Mouse (Mus musculus) CH12.LX (cell line): ENCODE results near the gene Clcn2. TPM values are rescaled to one million over a fixed set of nuclear protein-coding genes. Genes with fewer than 3 reads are reported as not detected.

Experiments
- DNase-seq: peaks from one replicate; pipeline ENCODE4 v3.0.0-alpha.2; 2013; ENCODE audit errors: extremely low read depth
- H3K27ac ChIP-seq: 2 replicates; pipeline ENCODE4 v1.5.1; 2012; ENCODE audit warnings: low read depth, mild to moderate bottlenecking, control low read depth, moderate library complexity; ENCODE audit not compliant: insufficient read depth
- H3K27me3 ChIP-seq: replicated peaks from 2 replicates; pipeline ENCODE3; 2012; ENCODE audit warnings: inconsistent platforms
- H3K36me3 ChIP-seq, 2 experiments: replicated peaks in 1 of 2; 2 replicates each; pipeline versions ENCODE3 to v1.6.1; 2012; ENCODE audit warnings: inconsistent platforms in 1 of 2, low read length in 1 of 2, mild to moderate bottlenecking in 1 of 2, mixed read lengths in 1 of 2, moderate library complexity in 1 of 2; ENCODE audit not compliant: control insufficient read depth in 1 of 2, insufficient read depth in 1 of 2
- H3K4me1 ChIP-seq, 2 experiments: 2 replicates each; pipeline ENCODE4 v1.6.1; 2012; ENCODE audit warnings: inconsistent platforms in 1 of 2, moderate library complexity in 1 of 2; ENCODE audit not compliant: insufficient read depth in 2 of 2, control insufficient read depth in 1 of 2
- H3K4me2 ChIP-seq: 2 replicates; pipeline ENCODE4 v1.6.1; 2012; ENCODE audit warnings: low read depth, mild to moderate bottlenecking, control low read depth; ENCODE audit not compliant: poor library complexity, insufficient read depth, severe bottlenecking
- H3K4me3 ChIP-seq, 3 experiments: fragments of 150-350 bp in 1 of 3; sonication (generic) in 1 of 3; replicated peaks in 1 of 3; 2 replicates each; pipeline versions ENCODE3 to v1.5.1; 2011 to 2012; ENCODE audit warnings: low read depth in 2 of 3, low read length in 2 of 3, mild to moderate bottlenecking in 2 of 3, moderate library complexity in 2 of 3, control low read depth in 1 of 3, improper control_type of control experiment in 1 of 3, inconsistent platforms in 1 of 3, mixed read lengths in 1 of 3; ENCODE audit not compliant: poor library complexity in 1 of 3
- H3K79me2 ChIP-seq: replicated peaks from 2 replicates; pipeline ENCODE4 v1.6.1; 2012; ENCODE audit warnings: mild to moderate bottlenecking, moderate library complexity; ENCODE audit not compliant: control insufficient read depth, poor library complexity, insufficient read depth, severe bottlenecking; ENCODE audit errors: extremely low read depth
- H3K9ac ChIP-seq: 2 replicates; pipeline ENCODE4 v1.6.1; 2012; ENCODE audit warnings: low read depth, mild to moderate bottlenecking, control low read depth, moderate library complexity; ENCODE audit not compliant: insufficient read depth
- H3K9me3 ChIP-seq: replicated peaks from 2 replicates; pipeline ENCODE3; 2012; ENCODE audit warnings: low read length, inconsistent platforms, mixed read lengths
- BHLHE40 ChIP-seq: IDR thresholded peaks from 2 replicates; pipeline ENCODE4 v1.6.1; 2011; ENCODE audit warnings: mild to moderate bottlenecking, low read depth, low read length, improper control_type of control experiment
- CHD1 ChIP-seq: IDR thresholded peaks from 2 replicates; pipeline ENCODE4 v1.6.1; 2012; ENCODE audit warnings: low read depth, low read length, improper control_type of control experiment, inconsistent platforms
- CTCF ChIP-seq, 2 experiments: IDR thresholded peaks in 1 of 2; conservative IDR thresholded peaks in 1 of 2; 2 replicates each; pipeline ENCODE4 v1.5.1; 2011 to 2012; ENCODE audit warnings: low read depth in 2 of 2, low read length in 2 of 2, improper control_type of control experiment in 1 of 2, inconsistent platforms in 1 of 2, mild to moderate bottlenecking in 1 of 2, moderate library complexity in 1 of 2
- E2F4 ChIP-seq: IDR thresholded peaks from 2 replicates; pipeline ENCODE4 v1.6.1; 2011; ENCODE audit warnings: low read depth, low read length, improper control_type of control experiment; ENCODE audit not compliant: insufficient replicate concordance
- ELF1 ChIP-seq: IDR thresholded peaks from 2 replicates; pipeline ENCODE4 v1.6.1; 2014; ENCODE audit warnings: low read depth, mild to moderate bottlenecking, inconsistent platforms, low read length, improper control_type of control experiment
- EP300 ChIP-seq: IDR thresholded peaks from 2 replicates; pipeline ENCODE4 v1.6.1; 2011; ENCODE audit warnings: low read length, improper control_type of control experiment
- IRF4 ChIP-seq: IDR thresholded peaks from 2 replicates; pipeline ENCODE4 v1.6.1; 2014; ENCODE audit warnings: low read depth, mild to moderate bottlenecking, inconsistent platforms, low read length, improper control_type of control experiment
- JUN ChIP-seq: IDR thresholded peaks from 2 replicates; pipeline ENCODE4 v1.6.1; 2011; ENCODE audit warnings: low read depth, mild to moderate bottlenecking, low read length, improper control_type of control experiment, moderate library complexity; ENCODE audit not compliant: insufficient read depth
- JUND ChIP-seq: conservative IDR thresholded peaks from 2 replicates; pipeline ENCODE4 v1.6.1; 2011; ENCODE audit warnings: low read depth, low read length, improper control_type of control experiment
- MAX ChIP-seq: IDR thresholded peaks from 2 replicates; pipeline ENCODE4 v1.6.1; 2011; ENCODE audit warnings: low read length, improper control_type of control experiment
- NELFE ChIP-seq: IDR thresholded peaks from 2 replicates; pipeline ENCODE4 v1.6.1; 2011; ENCODE audit warnings: low read depth, low read length, improper control_type of control experiment
- NRF1 ChIP-seq: IDR thresholded peaks from 2 replicates; pipeline ENCODE4 v1.6.1; 2014; ENCODE audit warnings: low read depth, mild to moderate bottlenecking, inconsistent platforms, low read length, improper control_type of control experiment, moderate library complexity
- PAX5 ChIP-seq: IDR thresholded peaks from 2 replicates; pipeline ENCODE4 v1.6.1; 2012; ENCODE audit warnings: low read length, inconsistent platforms, mixed read lengths
- POLR2A ChIP-seq: IDR thresholded peaks from 2 replicates; pipeline ENCODE4 v1.6.1; 2011; ENCODE audit warnings: low read depth, mild to moderate bottlenecking, improper control_type of control experiment, low read length
- POLR2AphosphoS2 ChIP-seq: IDR thresholded peaks from 2 replicates; pipeline ENCODE4 v1.6.1; 2011; ENCODE audit warnings: low read depth, low read length, improper control_type of control experiment
- RAD21 ChIP-seq: IDR thresholded peaks from 2 replicates; pipeline ENCODE4 v1.6.1; 2011; ENCODE audit warnings: low read depth, mild to moderate bottlenecking, low read length, improper control_type of control experiment, moderate library complexity
- SIN3A ChIP-seq: IDR thresholded peaks from 2 replicates; pipeline ENCODE4 v1.6.1; 2012; ENCODE audit warnings: low read length, improper control_type of control experiment, inconsistent platforms
- TCF12 ChIP-seq: IDR thresholded peaks from 2 replicates; pipeline ENCODE4 v1.6.1; 2014; ENCODE audit warnings: low read depth, mild to moderate bottlenecking, inconsistent platforms, low read length, improper control_type of control experiment
- UBTF ChIP-seq: IDR thresholded peaks from 2 replicates; pipeline ENCODE4 v1.6.1; 2012; ENCODE audit warnings: low read depth, mild to moderate bottlenecking, inconsistent platforms, low read length, improper control_type of control experiment, moderate library complexity
- USF1 ChIP-seq: IDR thresholded peaks from 2 replicates; pipeline ENCODE4 v1.6.1; 2014; ENCODE audit warnings: low read depth, mild to moderate bottlenecking, inconsistent platforms, low read length, improper control_type of control experiment
- ZKSCAN1 ChIP-seq: IDR thresholded peaks from 2 replicates; pipeline ENCODE4 v1.6.1; 2012; ENCODE audit warnings: low read depth, inconsistent platforms, low read length, improper control_type of control experiment, borderline replicate concordance
- ZMIZ1 ChIP-seq: IDR thresholded peaks from 2 replicates; pipeline ENCODE4 v1.6.1; 2012; ENCODE audit warnings: low read depth, mild to moderate bottlenecking, inconsistent platforms, low read length, improper control_type of control experiment
- ZNF384 ChIP-seq: IDR thresholded peaks from 2 replicates; pipeline ENCODE4 v1.6.1; 2012; ENCODE audit warnings: low read depth, low read length, improper control_type of control experiment, inconsistent platforms
- dilution Hi-C: fragments of 300-500 bp; cut with MboI; formaldehyde crosslinking; loops from 2 replicates; pipeline ENCODE4 v1.14.3; 2020; ENCODE audit warnings: low sequenced_read_pairs; ENCODE audit not compliant: extremely low pct_unique_long_range_greater_than_20kb, extremely low pct_ligation_motif_present
- in situ Hi-C: fragments of 300-500 bp; cut with MboI; formaldehyde crosslinking; loops from 3 replicates; pipeline ENCODE4 v1.14.3; 2019; ENCODE audit warnings: low sequenced_read_pairs, low pct_ligation_motif_present, low pct_unique_long_range_greater_than_20kb, mixed read lengths
- polyA plus RNA-seq: library from polyadenylated mRNA; unstranded; fragments of >175 nt; gene quantifications from 2 replicates; pipeline ENCODE4 v1.2.1, GENCODE M21; 2012; ENCODE audit warnings: low read depth; ENCODE audit not compliant: insufficient read length
- total RNA-seq, 2 experiments: library from RNA; depleted of rRNA; stranded (reverse); fragments of 300-350 nt in 1 of 2; fragments of >200 nt in 1 of 2; gene quantifications; 2 replicates each; pipeline ENCODE4 v1.2.3; 2012 to 2014

The Clcn2 gene
- total and polyA plus RNA-seq, 3 experiments = 1.2 to 4.5 (median 4.1) TPM

DNA sequence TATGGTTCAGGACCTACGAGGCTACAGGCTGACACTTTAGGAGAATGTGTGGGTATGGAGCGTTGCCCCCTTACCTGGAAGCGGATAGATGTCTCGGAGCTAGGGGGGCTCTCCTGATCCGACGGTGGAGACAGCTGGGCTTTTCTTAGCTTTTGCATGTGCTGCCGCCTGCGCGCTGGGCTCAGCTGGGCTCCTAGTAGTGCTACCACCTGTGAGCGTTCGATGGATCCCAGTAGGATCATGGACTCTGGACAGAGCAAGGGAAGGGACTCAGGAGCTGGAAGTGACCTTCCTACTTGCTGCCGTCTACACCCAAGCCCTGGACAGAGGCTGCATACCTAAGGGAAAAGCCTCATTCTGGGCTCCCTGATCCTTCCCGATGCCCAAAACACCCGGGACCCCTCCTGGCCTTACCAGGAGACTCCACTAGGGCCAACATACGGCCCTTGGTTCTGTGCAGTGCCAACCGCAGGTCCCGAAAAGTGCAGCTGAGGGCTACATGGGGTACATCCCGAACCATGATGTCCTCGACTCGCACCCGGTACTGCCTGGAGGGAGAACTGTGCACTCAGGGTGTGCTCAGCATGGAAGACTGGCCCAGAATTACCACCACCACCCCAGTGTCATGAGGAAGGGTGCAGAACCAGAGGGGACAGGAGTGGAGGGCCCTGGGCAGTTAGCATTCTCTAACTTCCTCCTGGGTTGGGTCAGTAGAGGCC, 9.2 kb downstream of the Clcn2 start:
- Histone ChIP-seq H3K36me3 (peaks cover 0 to 25% of the 10 kb centered on the region in 2 experiments), H3K9me3 (no peaks in the 10 kb centered on the region), H3K9ac (no peak overlapping the region), H3K27me3 (no peaks in the 10 kb centered on the region), H3K4me2 (no peak overlapping the region), H3K27ac (no peak overlapping the region), H3K4me3 (no peak overlapping the region), H3K4me1 (peaks cover 1 to 23% of the 10 kb centered on the region in 2 experiments), H3K79me2 (no peaks in the 10 kb centered on the region)
- TF ChIP-seq POLR2A = no peak
- no peak for TF ChIP-seq UBTF
- no peak for TF ChIP-seq ZNF384
- no peak for TF ChIP-seq RAD21
- TF ChIP-seq NRF1 = no peak
- TF ChIP-seq PAX5 = no peak
- TF ChIP-seq E2F4 = no peak
- no peak for DNase-seq
- in situ Hi-C loops (no loop called here), dilution Hi-C loops (no loop called here)

- in situ Hi-C loops = no loop called here
- no peak for TF ChIP-seq CTCF (conservative IDR thresholded peaks at IDR 0.05 in 1 of 2, IDR thresholded peaks at IDR 0.05 in 1 of 2; ENCODE audit: low read depth in 2 of 2, low read length in 2 of 2)
- no peak for TF ChIP-seq ELF1
- no peak for TF ChIP-seq CHD1
- no peak for TF ChIP-seq E2F4
- no peak for TF ChIP-seq SIN3A
- no peak for TF ChIP-seq ZKSCAN1
- no peak for TF ChIP-seq NELFE
- no peak for TF ChIP-seq TCF12
- no peak for TF ChIP-seq MAX
- no peak for TF ChIP-seq BHLHE40
- no peak for TF ChIP-seq ZMIZ1
- TF ChIP-seq IRF4 = no peak
- no peak for TF ChIP-seq POLR2AphosphoS2
- no peak for TF ChIP-seq NRF1
- TF ChIP-seq JUND = no peak
- no peak for TF ChIP-seq USF1
- no peak for TF ChIP-seq EP300
- TF ChIP-seq RAD21 = no peak
- no peak for TF ChIP-seq JUN
- no peak overlapping the region for H3K4me3 ChIP-seq
- no peak for DNase-seq
- peaks cover 10 to 40% of the 10 kb centered on the region in 2 experiments for H3K4me1 ChIP-seq
- no peak overlapping the region for H3K27ac ChIP-seq
- no peaks in the 10 kb centered on the region for H3K27me3 ChIP-seq
- H3K9me3 ChIP-seq = no peaks in the 10 kb centered on the region
- no peak overlapping the region for H3K9ac ChIP-seq
- H3K79me2 ChIP-seq = no peaks in the 10 kb centered on the region
- H3K36me3 ChIP-seq = peaks cover 0 to 16% of the 10 kb centered on the region in 2 experiments
- H3K4me2 ChIP-seq = no peak overlapping the region
- dilution Hi-C loops = no loop called here
Observed at GRCm38 (mm10) chr16:20706407-20707055, 11.0 kb downstream of the Clcn2 start.
